Mouse (Mus musculus) hindbrain, embryonic 10.5 days (tissue): Measurements from ENCODE around the gene Gm11127. TPM values are rescaled to one million over a fixed set of nuclear protein-coding genes. Genes with fewer than 3 reads are reported as not detected.
"Not testable (repeated sequence)": the region's sequence is repeated elsewhere in the genome, so short reads cannot be mapped to it uniquely, and the experiment has no call there.

ENCODE experiments used
- DNase-seq: peaks from one replicate; pipeline ENCODE4 v3.0.0-alpha.2; 2017; ENCODE audit warnings: low spot score
- H3K27ac ChIP-seq: fragments of 300-500 bp; sonication (generic); 2 replicates; pipeline ENCODE4 v1.5.1; 2016; ENCODE audit warnings: mild to moderate bottlenecking, moderate library complexity
- H3K27me3 ChIP-seq: fragments of 300-500 bp; sonication (generic); 2 replicates; pipeline ENCODE4 v1.6.1; 2016; ENCODE audit warnings: mild to moderate bottlenecking; ENCODE audit not compliant: poor library complexity, insufficient read depth, severe bottlenecking
- H3K36me3 ChIP-seq: fragments of 300-500 bp; sonication (generic); 2 replicates; pipeline ENCODE4 v1.6.1; 2016; ENCODE audit warnings: mild to moderate bottlenecking, moderate library complexity
- H3K4me1 ChIP-seq: fragments of 300-500 bp; sonication (generic); replicated peaks from 2 replicates; pipeline ENCODE4 v1.6.1; 2016; ENCODE audit warnings: mild to moderate bottlenecking
- H3K4me3 ChIP-seq: fragments of 300-500 bp; sonication (generic); 2 replicates; pipeline ENCODE4 v1.5.1; 2016; ENCODE audit warnings: mild to moderate bottlenecking, moderate library complexity
- H3K9me3 ChIP-seq: fragments of 300-500 bp; sonication (generic); 2 replicates; pipeline ENCODE4 v1.6.1; 2016; ENCODE audit warnings: mild to moderate bottlenecking, moderate library complexity
- WGBS: fragments of 180-500 bp; shearing (Covaris S2); methylation state at CpG from one replicate; pipeline ENCODE4 v1.1.7; 2016; 5-methylcytosine and 5-hydroxymethylcytosine counted together
- polyA plus RNA-seq: library from polyadenylated mRNA; unstranded; fragments of >200 nt; fragmentation: Nextera tagmentation; extraction: Ambion mirVana; gene quantifications from 2 replicates; pipeline ENCODE4 v1.2.1, GENCODE M21; 2016

Gene Gm11127
- not detected in 2 replicates for polyA plus RNA-seq

GRCm38 (mm10) chr17:36058362-36058761 is at the start of gene Gm11127:
Gm11127 (minus strand) TSS chr17:36058371.
- H3K4me1 ChIP-seq, H3K9me3 ChIP-seq, H3K4me3 ChIP-seq, H3K27me3 ChIP-seq, H3K36me3 ChIP-seq, DNase-seq, H3K27ac ChIP-seq: not testable (repeated sequence)
- WGBS: 71% methylated on average over 1 of the region's 1 CpGs

DNA sequence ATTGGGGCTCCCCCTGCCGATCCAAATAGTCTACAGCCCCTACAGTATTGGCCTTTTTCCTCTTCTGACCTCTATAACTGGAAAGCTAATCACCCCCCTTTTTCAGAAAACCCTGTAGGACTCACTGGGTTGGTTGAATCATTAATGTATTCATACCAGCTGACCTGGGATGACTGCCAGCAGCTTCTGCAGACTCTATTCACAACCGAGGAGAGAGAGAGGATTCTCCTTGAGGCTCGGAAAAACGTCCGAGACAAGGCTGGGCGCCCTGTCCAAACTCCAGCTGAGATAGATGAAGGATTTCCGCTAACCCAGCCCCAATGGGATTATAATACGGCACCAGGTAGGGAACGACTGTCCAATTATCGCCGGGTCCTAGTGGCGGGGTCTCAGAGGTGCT is 43.9 kb upstream of the Gm11127 start:
- not testable (repeated sequence) for H3K4me3 ChIP-seq, DNase-seq, H3K27ac ChIP-seq, H3K27me3 ChIP-seq, H3K9me3 ChIP-seq, H3K4me1 ChIP-seq, H3K36me3 ChIP-seq
- WGBS: 92% methylated on average over 12 of the region's 12 CpGs

- not testable (repeated sequence) for H3K4me1 ChIP-seq, H3K4me3 ChIP-seq, H3K27ac ChIP-seq, H3K36me3 ChIP-seq, DNase-seq, H3K9me3 ChIP-seq, H3K27me3 ChIP-seq
- 53% methylated on average over 2 of the region's 2 CpGs for WGBS
Observed at GRCm38 (mm10) chr17:36099603-36100002, 41.4 kb upstream of the Gm11127 start.

- WGBS: 21% methylated on average over 3 of the region's 3 CpGs
- no peak overlapping the region for H3K27ac ChIP-seq
- H3K4me3 ChIP-seq: no peak overlapping the region
Observed at GRCm38 (mm10) chr17:36093936-36094335, 35.8 kb upstream of the Gm11127 start.

DNA sequence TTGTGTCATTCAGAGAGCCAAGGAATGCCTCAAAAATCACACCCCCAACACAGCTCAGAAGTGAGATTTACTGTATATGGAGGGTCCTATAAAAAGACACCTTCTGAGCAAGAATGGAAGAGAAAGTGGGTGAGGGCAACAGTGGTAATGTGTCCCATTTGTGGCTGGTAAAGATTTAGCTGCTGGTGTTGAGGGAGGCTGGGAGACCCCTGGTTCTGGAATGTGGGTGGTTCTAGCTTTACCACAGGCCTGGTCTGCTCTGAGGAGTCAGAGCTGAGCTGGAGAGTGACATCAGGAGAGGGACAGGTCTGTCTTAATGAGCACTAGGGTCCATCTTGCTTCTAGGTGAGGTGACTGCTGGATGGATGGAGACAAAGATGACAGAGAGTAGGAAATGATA is 34.3 kb upstream of the Gm11127 start:
- H3K4me1 ChIP-seq: not testable (repeated sequence)

More at GRCm38 (mm10) chr17:36093936-36094335, 35.8 kb upstream of the Gm11127 start:
- Histone ChIP-seq H3K27me3 (no peaks in the 10 kb centered on the region), H3K36me3 (no peaks in the 10 kb centered on the region), H3K9me3 (no peaks in the 10 kb centered on the region), H3K4me1 (no peaks in the 10 kb centered on the region)
- no peak for DNase-seq

GRCm38 (mm10) chr17:36091933-36092332 is 33.8 kb upstream of the Gm11127 start:
- not testable (repeated sequence) for H3K4me3 ChIP-seq, DNase-seq, H3K27me3 ChIP-seq, H3K36me3 ChIP-seq, H3K9me3 ChIP-seq, H3K4me1 ChIP-seq, H3K27ac ChIP-seq
- no CpG with 5 or more reads among the region's 2 CpGs for WGBS

More for the DNA sequence above, 34.3 kb upstream of the Gm11127 start:
- H3K9me3 ChIP-seq, H3K27ac ChIP-seq, H3K36me3 ChIP-seq, DNase-seq, H3K4me3 ChIP-seq, H3K27me3 ChIP-seq: not testable (repeated sequence)

DNA sequence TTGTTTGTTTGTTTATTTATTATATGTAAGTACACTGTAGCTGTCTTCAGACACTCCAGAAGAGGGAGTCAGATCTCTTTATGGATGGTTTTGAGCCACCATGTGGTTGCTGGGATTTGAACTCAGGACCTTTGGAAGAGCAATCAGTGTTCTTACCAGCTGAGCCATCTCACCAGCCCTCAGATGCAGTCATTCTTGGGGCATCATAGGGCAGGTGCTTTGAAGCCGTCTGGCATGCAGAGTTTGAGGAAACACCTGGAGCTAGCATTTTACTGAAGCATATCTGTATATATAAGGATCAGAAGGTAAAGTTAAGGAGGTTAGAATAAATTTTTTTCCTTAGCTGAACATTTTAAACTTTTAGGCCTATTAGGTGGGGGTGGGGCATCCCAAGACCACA is 27.8 kb upstream of the Gm11127 start:
- DNase-seq, H3K9me3 ChIP-seq, H3K4me3 ChIP-seq, H3K27ac ChIP-seq, H3K36me3 ChIP-seq: not testable (repeated sequence)
- peaks cover 18% of the 10 kb centered on the region for H3K4me1 ChIP-seq
- peaks cover 39% of the 10 kb centered on the region for H3K27me3 ChIP-seq
- 78% methylated on average over 1 of the region's 1 CpGs for WGBS

DNA sequence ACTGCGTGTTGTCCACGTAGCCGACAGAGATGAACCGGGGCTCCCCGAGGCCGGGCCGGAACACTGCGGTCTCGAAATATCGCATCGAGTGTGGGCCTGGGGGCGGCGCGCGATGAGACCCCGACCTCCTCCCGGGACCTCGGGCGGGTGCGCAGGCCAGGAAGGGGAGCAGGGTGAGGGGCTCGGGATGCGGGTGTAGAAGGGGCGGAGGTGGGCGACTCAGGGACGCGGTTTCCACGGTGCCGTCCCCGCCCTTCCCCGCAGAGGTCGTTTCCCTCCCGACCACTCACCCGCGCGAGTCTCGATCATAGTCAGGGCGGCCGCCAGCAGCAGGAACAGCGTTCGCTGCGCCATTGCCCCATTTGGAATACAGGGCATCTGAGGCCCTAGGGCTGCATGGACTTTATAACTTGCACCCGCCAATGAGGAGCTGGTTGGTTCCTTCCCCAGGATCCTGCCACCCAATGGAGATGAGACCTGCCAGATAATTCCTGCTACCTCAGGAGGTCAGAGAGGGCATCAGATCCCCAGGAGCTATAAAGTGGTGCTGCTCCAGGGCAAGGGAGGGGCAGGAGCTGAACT is 25.8 kb upstream of the Gm11127 start:
- Histone ChIP-seq H3K27ac (peak overlapping the region; percentile 86), H3K36me3 (no peaks in the 10 kb centered on the region), H3K27me3 (peaks cover 39% of the 10 kb centered on the region), H3K9me3 (no peaks in the 10 kb centered on the region), H3K4me3 (peak overlapping the region; percentile 72), H3K4me1 (peaks cover 18% of the 10 kb centered on the region)
- 1% methylated on average over 42 of the region's 42 CpGs for WGBS
- DNase-seq: no peak

DNA sequence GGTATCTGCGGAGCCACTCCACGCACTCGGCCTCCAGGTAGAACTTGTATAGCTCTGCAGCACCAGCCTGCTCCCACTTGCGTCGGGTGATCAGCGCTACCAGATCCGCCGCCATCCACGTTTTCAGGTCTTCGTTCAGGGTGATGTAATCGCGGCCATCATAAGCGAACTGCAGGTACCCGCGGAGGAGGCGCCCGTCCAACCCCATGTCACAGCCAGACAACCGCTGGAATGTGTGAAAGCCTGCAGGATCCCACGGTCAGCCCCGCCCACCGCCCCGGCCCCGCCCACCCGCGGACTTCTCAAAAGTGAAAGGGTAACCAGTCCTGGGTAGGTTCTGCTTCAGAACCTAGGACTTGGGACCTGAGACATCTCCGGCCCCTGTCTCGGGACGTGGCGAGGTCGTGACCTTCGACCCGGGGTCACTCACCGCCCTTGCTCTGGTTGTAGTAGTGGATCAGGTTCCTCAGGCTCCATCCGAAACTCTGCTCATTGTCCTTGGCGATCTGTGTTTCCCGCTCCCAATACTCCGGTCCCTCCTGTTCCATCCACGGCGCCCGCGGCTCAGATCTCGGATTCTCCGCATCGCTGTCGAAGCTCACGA is 25.2 kb upstream of the Gm11127 start:
- under 1% methylated on average over 46 of the region's 46 CpGs for WGBS
- peaks cover 18% of the 10 kb centered on the region for H3K4me1 ChIP-seq

DNA sequence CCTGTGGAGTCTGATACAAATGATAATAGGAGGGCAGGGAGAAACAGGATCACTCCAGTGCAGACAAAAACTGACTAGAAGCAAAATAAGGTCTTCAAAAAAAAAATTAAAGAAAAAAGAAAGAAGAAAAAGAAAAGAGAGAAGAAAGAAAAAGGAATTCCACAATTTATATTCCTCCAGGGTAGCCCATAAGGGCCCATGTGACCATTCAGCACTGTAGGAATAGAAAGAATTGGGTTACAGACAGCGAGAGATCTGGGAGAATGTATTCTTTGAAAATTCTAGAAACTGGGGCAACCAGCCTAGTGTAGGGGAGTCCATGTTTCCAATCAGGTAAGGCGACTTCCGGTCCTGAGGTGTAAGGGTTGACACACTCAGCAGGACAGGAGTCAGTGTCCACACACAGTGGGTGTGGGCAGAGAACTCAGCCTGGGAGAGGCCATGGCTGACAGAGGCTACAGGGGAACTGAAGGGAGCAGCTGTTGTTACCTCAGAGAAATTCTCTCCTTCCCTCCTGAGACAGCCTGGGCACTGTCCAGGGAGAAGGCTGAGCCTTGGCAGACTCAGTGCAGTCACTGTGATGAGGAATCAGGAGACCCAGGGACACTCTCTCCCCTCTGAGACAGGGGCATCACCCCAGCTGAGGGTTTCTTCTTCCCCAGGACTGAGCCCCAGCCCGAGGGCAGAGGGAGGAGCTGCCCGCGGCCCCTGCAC is 24.5 kb upstream of the Gm11127 start:
- peaks cover 18% of the 10 kb centered on the region for H3K4me1 ChIP-seq
- DNase-seq, H3K27ac ChIP-seq: not testable (repeated sequence)

More for the DNA sequence above, 25.2 kb upstream of the Gm11127 start:
- peaks cover 39% of the 10 kb centered on the region for H3K27me3 ChIP-seq
- no peaks in the 10 kb centered on the region for H3K36me3 ChIP-seq
- peak overlapping the region; percentile 72 for H3K4me3 ChIP-seq
- peak overlapping the region; percentile 86 for H3K27ac ChIP-seq
- DNase-seq: peak; percentile 79
- no peaks in the 10 kb centered on the region for H3K9me3 ChIP-seq

GRCm38 (mm10) chr17:36081901-36082300 is 23.7 kb upstream of the Gm11127 start:
- not testable (repeated sequence) for H3K9me3 ChIP-seq, H3K4me3 ChIP-seq, H3K36me3 ChIP-seq, H3K27ac ChIP-seq, DNase-seq
- Histone ChIP-seq H3K27me3 (peaks cover 39% of the 10 kb centered on the region), H3K4me1 (peaks cover 18% of the 10 kb centered on the region)

More for the DNA sequence above, 24.5 kb upstream of the Gm11127 start:
- not testable (repeated sequence) for H3K36me3 ChIP-seq, H3K9me3 ChIP-seq
- peaks cover 39% of the 10 kb centered on the region for H3K27me3 ChIP-seq
- 26% methylated on average over 6 of the region's 6 CpGs for WGBS
- H3K4me3 ChIP-seq: peak overlapping the region; percentile 72

GRCm38 (mm10) chr17:36060829-36061228 is 2.7 kb upstream of the Gm11127 start:
- no peak overlapping the region for H3K27ac ChIP-seq
- DNase-seq: peak; percentile 66
- WGBS: 24% methylated on average over 2 of the region's 2 CpGs
- no peaks in the 10 kb centered on the region for H3K4me1 ChIP-seq
- H3K9me3 ChIP-seq: no peaks in the 10 kb centered on the region
- no peaks in the 10 kb centered on the region for H3K27me3 ChIP-seq
- no peaks in the 10 kb centered on the region for H3K36me3 ChIP-seq
- H3K4me3 ChIP-seq: no peak overlapping the region

DNA sequence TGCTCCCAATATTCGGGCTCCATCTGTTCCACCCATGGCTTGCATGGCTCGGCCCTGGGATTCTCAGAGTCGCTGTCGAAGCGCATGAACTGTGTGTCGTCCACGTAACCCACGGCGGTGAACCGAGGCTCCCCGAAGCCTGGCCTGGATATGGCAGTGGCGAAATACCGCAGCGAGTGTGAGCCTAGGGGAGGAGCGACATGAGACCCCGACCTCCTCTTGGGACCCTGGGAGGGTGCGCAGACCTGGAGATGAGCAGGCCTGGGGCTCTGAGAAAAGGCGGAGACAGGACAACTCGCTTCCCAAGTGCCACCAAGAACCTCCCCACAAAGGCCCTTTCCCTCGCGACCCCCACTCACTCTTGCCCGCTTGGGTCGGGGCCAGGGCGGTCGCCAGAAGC is 244 bp downstream of the Gm11127 start:
- not testable (repeated sequence) for H3K36me3 ChIP-seq, H3K4me1 ChIP-seq, DNase-seq, H3K4me3 ChIP-seq, H3K27ac ChIP-seq, H3K9me3 ChIP-seq, H3K27me3 ChIP-seq
- WGBS: 92% methylated on average over 25 of the region's 25 CpGs
